Mouse (Mus musculus) cerebellum, adult 2 months (tissue): ENCODE data around the gene Olfr523. TPM values are rescaled to one million over a fixed set of nuclear protein-coding genes. Genes with fewer than 3 reads are reported as not detected.

ENCODE experiments used
- DNase-seq, 2 experiments: peaks; one replicate each; pipeline ENCODE4 v3.0.0; 2021
- H3K27ac ChIP-seq: fragments of 200-500 bp; 2 replicates; pipeline ENCODE4 v1.5.1; 2012; ENCODE audit warnings: low read length, control low read depth, inconsistent platforms; ENCODE audit not compliant: insufficient read depth
- H3K27me3 ChIP-seq: fragments of 200-500 bp; 2 replicates; pipeline ENCODE4 v1.6.1; 2012; ENCODE audit warnings: inconsistent platforms, mild to moderate bottlenecking, low read length, moderate library complexity; ENCODE audit not compliant: control insufficient read depth, insufficient read depth
- H3K4me1 ChIP-seq: fragments of 200-500 bp; 2 replicates; pipeline ENCODE4 v1.6.1; 2011; ENCODE audit warnings: low read length; ENCODE audit not compliant: control insufficient read depth, insufficient read depth
- H3K4me3 ChIP-seq: fragments of 200-500 bp; replicated peaks from 2 replicates; pipeline ENCODE3; 2011; ENCODE audit warnings: mild to moderate bottlenecking, low read depth, low read length, control low read depth; ENCODE audit not compliant: insufficient read depth
- CTCF ChIP-seq: fragments of 200-500 bp; IDR thresholded peaks from 2 replicates; pipeline ENCODE4 v1.5.1; 2011; ENCODE audit warnings: low read depth, mild to moderate bottlenecking, control low read depth, low read length, moderate library complexity, borderline replicate concordance; ENCODE audit not compliant: insufficient read depth
- POLR2A ChIP-seq: fragments of 200-500 bp; IDR thresholded peaks from 2 replicates; pipeline ENCODE4 v1.6.1; 2011; ENCODE audit warnings: low read length, control low read depth, borderline replicate concordance; ENCODE audit not compliant: insufficient read depth
- WGBS: fragments of 180-500 bp; shearing (Covaris S2); methylation state at CpG from one replicate; pipeline ENCODE4 v1.1.7; 2018; 5-methylcytosine and 5-hydroxymethylcytosine counted together
- polyA plus RNA-seq: library from polyadenylated mRNA; depleted of rRNA; stranded (reverse); fragments of >200 nt; gene quantifications from 2 replicates; pipeline ENCODE4 v1.2.3, GENCODE M21; 2012

The Olfr523 gene
- polyA plus RNA-seq, 1 experiment, result 0.10 TPM

- DNase-seq, result no peak
Measured at GRCm38 (mm10) chr7:140135106-140135770, 37.8 kb upstream of the Olfr523 start.

DNA sequence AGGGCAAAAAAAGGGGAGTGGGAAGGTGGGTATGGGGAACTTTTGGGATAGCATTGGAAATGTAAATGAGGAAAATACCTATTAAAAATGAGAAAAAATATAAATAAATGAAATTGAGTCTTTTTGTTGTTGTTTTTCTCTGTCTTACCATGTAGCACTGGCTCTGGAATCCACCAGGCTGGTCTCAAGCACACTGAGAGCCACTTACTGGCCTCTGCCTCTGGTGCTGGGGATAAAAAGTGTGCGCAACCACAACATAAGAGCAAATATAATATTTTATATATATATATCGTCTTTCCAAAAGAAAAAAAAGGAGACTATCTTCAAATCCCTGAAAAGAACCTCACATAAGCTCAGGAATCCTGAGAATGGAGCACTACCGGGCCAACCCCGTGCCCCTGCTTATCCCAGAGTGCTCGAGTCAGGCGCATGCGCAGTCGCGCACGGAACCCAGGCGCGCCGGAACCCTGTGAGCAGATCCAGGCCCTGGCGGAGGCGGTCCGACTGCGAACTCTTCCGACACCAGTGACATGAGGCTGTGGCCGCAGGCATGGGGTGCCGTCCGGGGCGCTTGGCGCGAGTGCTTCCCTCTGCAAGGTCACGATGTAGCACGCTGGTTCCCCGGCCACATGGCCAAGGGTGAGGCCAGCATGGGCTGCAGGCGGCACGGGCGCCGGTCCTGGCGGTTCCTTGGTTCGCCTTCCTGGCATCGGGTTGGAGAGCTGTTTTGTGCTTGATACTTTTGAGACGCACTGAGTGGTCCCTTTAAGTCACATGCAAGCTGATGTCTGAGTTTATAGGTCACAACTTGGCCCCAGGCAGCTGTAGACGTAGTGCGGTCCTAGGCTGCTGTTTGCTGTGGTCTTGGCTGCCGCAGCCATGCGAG lies 35.6 kb upstream of the Olfr523 start, which contains the start of gene Mtg1:
Mtg1 (plus strand) TSS at position 430 of the 886 bp plus-strand sequence.
- no peaks in the 10 kb centered on the region for H3K4me1 ChIP-seq
- H3K27me3 ChIP-seq, result no peaks in the 10 kb centered on the region
- H3K4me3 ChIP-seq, result peak within 1 kb of the TSS; percentile 71
- TF ChIP-seq POLR2A (peak; percentile 90), CTCF (no peak)
- peak within 1 kb of the TSS; percentile 63 for H3K27ac ChIP-seq
- 1% methylated on average over 39 of the region's 39 CpGs for WGBS
- peak; percentile 96 to 99 for DNase-seq

More at GRCm38 (mm10) chr7:140135106-140135770, 37.8 kb upstream of the Olfr523 start:
- no peaks in the 10 kb centered on the region for H3K27me3 ChIP-seq
- no peak overlapping the region for H3K27ac ChIP-seq
- no peaks in the 10 kb centered on the region for H3K4me1 ChIP-seq
- no peak overlapping the region for H3K4me3 ChIP-seq
- TF ChIP-seq CTCF (no peak), POLR2A (no peak)
- 80% methylated on average over 5 of the region's 5 CpGs for WGBS

GRCm38 (mm10) chr7:140138021-140138310 lies 35.1 kb upstream of the Olfr523 start:
- Histone ChIP-seq H3K27ac (peak overlapping the region; percentile 63), H3K27me3 (no peaks in the 10 kb centered on the region), H3K4me3 (peak overlapping the region; percentile 71), H3K4me1 (no peaks in the 10 kb centered on the region)
- no peak for DNase-seq
- WGBS, result under 1% methylated on average over 8 of the region's 8 CpGs
- no peak for TF ChIP-seq POLR2A
- no peak for TF ChIP-seq CTCF

DNA sequence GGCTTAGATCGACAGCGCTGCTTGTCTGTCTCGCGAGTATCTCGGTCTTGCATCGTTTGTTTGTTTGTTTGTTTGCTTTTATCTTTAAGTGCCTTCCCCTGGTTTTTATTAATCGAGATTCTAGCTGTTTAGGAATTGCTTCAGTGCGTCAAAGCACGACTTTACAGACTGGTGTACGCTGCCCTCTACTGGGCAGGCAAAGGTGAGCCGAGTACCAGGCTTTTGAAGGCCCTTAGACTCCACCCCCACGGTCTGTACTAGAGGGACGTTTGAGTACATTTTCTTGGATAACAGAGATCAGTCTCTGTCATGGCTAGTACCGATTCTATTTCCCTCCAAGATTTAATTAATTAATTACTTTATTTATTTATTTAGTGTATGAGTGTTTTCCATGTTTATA lies 31.7 kb upstream of the Olfr523 start:
- Histone ChIP-seq H3K4me1 (no peaks in the 10 kb centered on the region), H3K27ac (no peak overlapping the region), H3K27me3 (no peaks in the 10 kb centered on the region), H3K4me3 (no peak overlapping the region)
- TF ChIP-seq CTCF, result peak; percentile 85
- TF ChIP-seq POLR2A, result no peak
- DNase-seq, result peak; percentile 72 to 75
- 2% methylated on average over 14 of the region's 14 CpGs for WGBS

GRCm38 (mm10) chr7:140144550-140144949 lies 28.5 kb upstream of the Olfr523 start:
- H3K27me3 ChIP-seq, result no peaks in the 10 kb centered on the region
- 85% methylated on average over 4 of the region's 4 CpGs for WGBS
- no peak overlapping the region for H3K27ac ChIP-seq

GRCm38 (mm10) chr7:140153383-140153782 lies 19.6 kb upstream of the Olfr523 start:
- H3K4me3 ChIP-seq, result peak overlapping the region; percentile 94
- no peaks in the 10 kb centered on the region for H3K27me3 ChIP-seq
- peak; percentile 68 to 77 for DNase-seq
- peak overlapping the region; percentile 86 for H3K27ac ChIP-seq
- under 1% methylated on average over 28 of the region's 28 CpGs for WGBS
- TF ChIP-seq CTCF (no peak), POLR2A (no peak)
- peaks cover 6% of the 10 kb centered on the region; the same call in 1 of the 2 replicates for H3K4me1 ChIP-seq

More at GRCm38 (mm10) chr7:140144550-140144949, 28.5 kb upstream of the Olfr523 start:
- no peaks in the 10 kb centered on the region for H3K4me1 ChIP-seq
- no peak for TF ChIP-seq CTCF
- TF ChIP-seq POLR2A, result no peak
- no peak for DNase-seq
- no peak overlapping the region for H3K4me3 ChIP-seq

DNA sequence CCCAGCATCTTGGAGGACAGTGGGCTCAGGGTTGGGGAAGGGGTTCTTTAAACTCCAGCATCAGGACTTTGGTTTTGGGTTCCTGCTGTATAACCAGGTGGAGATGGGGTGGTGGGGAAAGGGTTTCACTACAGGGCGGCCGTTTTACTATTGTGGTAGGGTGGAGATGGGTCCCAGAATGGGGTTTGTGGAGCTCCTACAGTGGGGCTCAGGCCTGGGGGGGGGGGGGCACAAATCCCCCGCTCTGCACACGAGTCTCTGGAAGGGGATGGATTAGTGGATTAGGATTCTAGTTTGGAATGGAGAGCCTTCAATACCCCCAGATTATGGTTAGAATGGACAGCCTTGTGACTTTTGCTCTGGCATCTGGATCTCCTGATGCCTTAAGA lies 19.2 kb upstream of the Olfr523 start:
- H3K4me1 ChIP-seq, result peaks cover 6% of the 10 kb centered on the region; the same call in 1 of the 2 replicates
- 8% methylated on average over 4 of the region's 4 CpGs for WGBS

More for the DNA sequence above, 19.2 kb upstream of the Olfr523 start:
- DNase-seq, result no peak
- Histone ChIP-seq H3K27ac (peak overlapping the region; percentile 91), H3K4me3 (peak overlapping the region; percentile 94), H3K27me3 (no peaks in the 10 kb centered on the region)
- TF ChIP-seq CTCF (no peak), POLR2A (no peak)
